Mouse (Mus musculus): Measurements from ENCODE around the gene Olfr787. TPM values are rescaled to one million over a fixed set of nuclear protein-coding genes. Genes with fewer than 3 reads are reported as not detected.

Olfr787 gene
- polyA plus RNA-seq (2016; fragmentation: Nextera tagmentation; extraction: Ambion mirVana) = not detected in 2 replicates

DNA sequence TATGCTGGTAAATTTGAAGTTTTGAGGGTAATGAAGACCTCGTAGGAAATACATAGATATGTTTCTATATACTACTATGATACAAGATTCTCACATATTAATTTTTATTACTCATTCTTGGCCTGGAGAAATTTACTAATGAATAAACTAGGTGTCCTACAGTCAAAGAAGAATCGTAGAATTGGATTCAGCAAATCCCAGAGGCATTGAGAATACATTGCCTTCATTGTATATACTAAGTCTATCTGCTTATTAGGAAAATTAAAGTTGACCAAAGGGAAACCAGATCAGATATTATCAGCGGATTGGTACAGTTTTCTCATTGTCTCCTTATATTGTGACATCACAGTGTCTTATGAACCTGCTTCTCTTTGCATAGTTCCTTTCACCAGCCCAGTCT, at the start of gene Olfr787:
Gene Olfr787 (plus strand): TSS at position 301 of the 400 bp plus-strand sequence.
- WGBS = 87% methylated on average over 3 of the region's 3 CpGs
- H3K4me3 ChIP-seq = no peak within 1 kb of the TSS

GRCm38 (mm10) chr10:129427006-129427405, 34.7 kb upstream of the Olfr787 start, which contains the start of gene Olfr786:
TSS of gene Olfr786 (plus strand) at chr10:129427306.
- Histone ChIP-seq H3K4me1 (no peaks in the 10 kb centered on the region), H3K27ac (replicated peaks) (no peak within 1 kb of the TSS), H3K27me3 (replicated peaks; ENCODE audit: low read depth, poor library complexity, severe bottlenecking) (no peaks in the 10 kb centered on the region), H3K36me3 (replicated peaks) (no peaks in the 10 kb centered on the region), H3K4me3 (no peak within 1 kb of the TSS), H3K9me3 (no peaks in the 10 kb centered on the region)
- DNase-seq (ENCODE audit: low spot score) = no peak

More for the DNA sequence above, at the start of gene Olfr787:
- no peaks in the 10 kb centered on the region for H3K4me1 ChIP-seq
- no peaks in the 10 kb centered on the region for H3K9me3 ChIP-seq
- DNase-seq (ENCODE audit: low spot score) = no peak
- no peaks in the 10 kb centered on the region for H3K27me3 ChIP-seq (replicated peaks; ENCODE audit: low read depth, poor library complexity, severe bottlenecking)
- H3K36me3 ChIP-seq (replicated peaks) = no peaks in the 10 kb centered on the region
- no peak within 1 kb of the TSS for H3K27ac ChIP-seq (replicated peaks)

DNA sequence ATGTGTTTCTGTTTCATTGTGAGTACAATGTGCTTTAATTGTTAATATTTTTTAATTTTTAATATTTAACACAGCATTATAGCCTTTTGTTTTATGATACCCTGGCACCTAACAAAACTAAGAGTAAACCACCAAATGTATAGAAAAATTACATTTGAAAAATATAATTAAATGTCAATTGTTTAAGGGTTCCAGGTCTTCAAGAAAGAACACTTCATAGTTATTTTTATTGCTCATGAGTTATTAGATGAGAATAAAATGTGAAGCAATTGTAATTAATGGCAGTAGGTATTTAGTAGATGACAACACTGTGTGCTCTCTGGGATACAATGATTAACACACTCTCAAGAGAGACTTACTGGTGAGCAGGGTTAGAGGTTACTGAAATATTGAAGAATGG, 9.0 kb downstream of the Olfr787 start, which contains the start of gene Olfr788:
Gene Olfr788 (plus strand): TSS at position 301 of the 400 bp plus-strand sequence.
- DNase-seq (ENCODE audit: low spot score) = no peak
- Histone ChIP-seq H3K4me1 (no peaks in the 10 kb centered on the region), H3K27ac (replicated peaks) (no peak within 1 kb of the TSS), H3K9me3 (no peaks in the 10 kb centered on the region), H3K27me3 (replicated peaks; ENCODE audit: low read depth, poor library complexity, severe bottlenecking) (no peaks in the 10 kb centered on the region), H3K4me3 (no peak within 1 kb of the TSS), H3K36me3 (replicated peaks) (no peaks in the 10 kb centered on the region)

DNA sequence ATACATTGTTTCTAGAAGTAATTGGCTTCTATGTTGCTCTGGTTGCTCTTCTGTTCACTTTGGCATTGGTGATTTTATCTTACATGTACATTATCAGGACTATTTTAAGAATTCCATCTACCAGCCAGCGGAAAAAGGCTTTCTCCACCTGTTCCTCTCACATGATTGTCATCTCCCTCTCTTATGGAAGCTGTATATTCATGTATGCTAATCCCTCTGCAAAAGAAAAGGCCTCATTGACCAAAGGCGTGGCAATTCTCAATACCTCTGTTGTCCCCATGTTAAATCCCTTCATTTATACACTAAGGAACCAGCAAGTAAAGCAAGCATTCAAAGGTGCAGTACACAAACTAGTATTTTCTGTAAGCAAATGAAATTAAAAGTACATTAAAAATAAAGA, 11.6 kb downstream of the Olfr787 start:
- no peak for DNase-seq (ENCODE audit: low spot score)
- Histone ChIP-seq H3K27me3 (replicated peaks; ENCODE audit: low read depth, poor library complexity, severe bottlenecking) (no peaks in the 10 kb centered on the region), H3K9me3 (no peaks in the 10 kb centered on the region), H3K36me3 (replicated peaks) (no peaks in the 10 kb centered on the region), H3K4me1 (no peaks in the 10 kb centered on the region), H3K27ac (replicated peaks) (no peak overlapping the region), H3K4me3 (no peak overlapping the region)
- 71% methylated on average over 2 of the region's 2 CpGs for WGBS

GRCm38 (mm10) chr10:129473723-129474122, 12.1 kb downstream of the Olfr787 start:
- H3K4me3 ChIP-seq = no peak overlapping the region
- H3K27ac ChIP-seq (replicated peaks) = no peak overlapping the region
- no peak for DNase-seq (ENCODE audit: low spot score)

GRCm38 (mm10) chr10:129484452-129484851, 22.8 kb downstream of the Olfr787 start, which contains the start of gene Olfr789:
TSS of gene Olfr789 (plus strand) at chr10:129484752.
- DNase-seq (ENCODE audit: low spot score) = no peak
- Histone ChIP-seq H3K9me3 (no peaks in the 10 kb centered on the region), H3K4me1 (no peaks in the 10 kb centered on the region), H3K36me3 (replicated peaks) (no peaks in the 10 kb centered on the region), H3K27me3 (replicated peaks; ENCODE audit: low read depth, poor library complexity, severe bottlenecking) (no peaks in the 10 kb centered on the region), H3K27ac (replicated peaks) (no peak within 1 kb of the TSS), H3K4me3 (no peak within 1 kb of the TSS)
- WGBS = 75% methylated on average over 2 of the region's 2 CpGs

More at GRCm38 (mm10) chr10:129473723-129474122, 12.1 kb downstream of the Olfr787 start:
- H3K9me3 ChIP-seq = no peaks in the 10 kb centered on the region
- no peaks in the 10 kb centered on the region for H3K4me1 ChIP-seq
- H3K36me3 ChIP-seq (replicated peaks) = no peaks in the 10 kb centered on the region
- H3K27me3 ChIP-seq (replicated peaks; ENCODE audit: low read depth, poor library complexity, severe bottlenecking) = no peaks in the 10 kb centered on the region

GRCm38 (mm10) chr10:129490101-129490500, 28.4 kb downstream of the Olfr787 start:
- no peak overlapping the region for H3K27ac ChIP-seq (replicated peaks)

GRCm38 (mm10) chr10:129498192-129498591, 36.5 kb downstream of the Olfr787 start, which contains the start of gene Olfr790:
TSS of gene Olfr790 (plus strand) at chr10:129498492.
- Histone ChIP-seq H3K27me3 (replicated peaks; ENCODE audit: low read depth, poor library complexity, severe bottlenecking) (no peaks in the 10 kb centered on the region), H3K36me3 (replicated peaks) (no peaks in the 10 kb centered on the region), H3K4me1 (no peaks in the 10 kb centered on the region), H3K27ac (replicated peaks) (no peak within 1 kb of the TSS), H3K9me3 (no peaks in the 10 kb centered on the region), H3K4me3 (no peak within 1 kb of the TSS)
- no peak for DNase-seq (ENCODE audit: low spot score)

More at GRCm38 (mm10) chr10:129490101-129490500, 28.4 kb downstream of the Olfr787 start:
- Histone ChIP-seq H3K27me3 (replicated peaks; ENCODE audit: low read depth, poor library complexity, severe bottlenecking) (no peaks in the 10 kb centered on the region), H3K4me1 (no peaks in the 10 kb centered on the region), H3K36me3 (replicated peaks) (no peaks in the 10 kb centered on the region), H3K4me3 (no peak overlapping the region), H3K9me3 (no peaks in the 10 kb centered on the region)
- DNase-seq (ENCODE audit: low spot score) = no peak
- WGBS = 81% methylated on average over 2 of the region's 2 CpGs

Other genes with a start within 250 kb of the Olfr787 start
- not detected in 2 replicates for gene Olfr774, start 225.7 kb upstream of the Olfr787 start, polyA plus RNA-seq (2016; fragmentation: Nextera tagmentation; extraction: Ambion mirVana)
- not detected in 2 replicates for gene Olfr775, start 213.4 kb upstream of the Olfr787 start, polyA plus RNA-seq (2016; fragmentation: Nextera tagmentation; extraction: Ambion mirVana)
- gene Olfr776, start 202.7 kb upstream of the Olfr787 start, polyA plus RNA-seq (2016; fragmentation: Nextera tagmentation; extraction: Ambion mirVana) = not detected in 2 replicates
- gene Olfr777, start 190.4 kb upstream of the Olfr787 start, polyA plus RNA-seq (2016; fragmentation: Nextera tagmentation; extraction: Ambion mirVana) = not detected in 2 replicates
- gene Olfr780, start 143.7 kb upstream of the Olfr787 start, polyA plus RNA-seq (2016; fragmentation: Nextera tagmentation; extraction: Ambion mirVana) = not detected in 2 replicates
- gene Olfr781, start 133.0 kb upstream of the Olfr787 start, polyA plus RNA-seq (2016; fragmentation: Nextera tagmentation; extraction: Ambion mirVana) = not detected in 2 replicates
- not detected in 2 replicates for gene Olfr782, start 113.0 kb upstream of the Olfr787 start, polyA plus RNA-seq (2016; fragmentation: Nextera tagmentation; extraction: Ambion mirVana)
- 0.05 and 0.06 TPM in 2 replicates for gene Olfr784, start 77.8 kb upstream of the Olfr787 start, polyA plus RNA-seq (2016; fragmentation: Nextera tagmentation; extraction: Ambion mirVana)
- not detected in 2 replicates for gene Olfr785, start 56.4 kb upstream of the Olfr787 start, polyA plus RNA-seq (2016; fragmentation: Nextera tagmentation; extraction: Ambion mirVana)
- gene Olfr786, start 34.6 kb upstream of the Olfr787 start, polyA plus RNA-seq (2016; fragmentation: Nextera tagmentation; extraction: Ambion mirVana) = not detected in 2 replicates
- not detected in 2 replicates for gene Olfr788, start 9.1 kb downstream of the Olfr787 start, polyA plus RNA-seq (2016; fragmentation: Nextera tagmentation; extraction: Ambion mirVana)
- gene Olfr789, start 22.9 kb downstream of the Olfr787 start, polyA plus RNA-seq (2016; fragmentation: Nextera tagmentation; extraction: Ambion mirVana) = not detected in 2 replicates
- not detected in 2 replicates for gene Olfr790, start 36.6 kb downstream of the Olfr787 start, polyA plus RNA-seq (2016; fragmentation: Nextera tagmentation; extraction: Ambion mirVana)
- not detected in 2 replicates for gene Olfr791, start 59.9 kb downstream of the Olfr787 start, polyA plus RNA-seq (2016; fragmentation: Nextera tagmentation; extraction: Ambion mirVana)
- gene Olfr792, start 77.3 kb downstream of the Olfr787 start, polyA plus RNA-seq (2016; fragmentation: Nextera tagmentation; extraction: Ambion mirVana) = not detected in 2 replicates
- not detected in 2 replicates for gene Olfr794, start 105.8 kb downstream of the Olfr787 start, polyA plus RNA-seq (2016; fragmentation: Nextera tagmentation; extraction: Ambion mirVana)
- gene Olfr796, start 150.7 kb downstream of the Olfr787 start, polyA plus RNA-seq (2016; fragmentation: Nextera tagmentation; extraction: Ambion mirVana) = not detected in 2 replicates
- not detected in 2 replicates for gene Olfr798, start 166.1 kb downstream of the Olfr787 start, polyA plus RNA-seq (2016; fragmentation: Nextera tagmentation; extraction: Ambion mirVana)
- gene Olfr799, start 175.6 kb downstream of the Olfr787 start, polyA plus RNA-seq (2016; fragmentation: Nextera tagmentation; extraction: Ambion mirVana) = not detected in 2 replicates
- not detected in 2 replicates for gene Olfr800, start 195.8 kb downstream of the Olfr787 start, polyA plus RNA-seq (2016; fragmentation: Nextera tagmentation; extraction: Ambion mirVana)
- gene Olfr801, start 212.0 kb downstream of the Olfr787 start, polyA plus RNA-seq (2016; fragmentation: Nextera tagmentation; extraction: Ambion mirVana) = not detected in 2 replicates
- gene Olfr802, start 226.3 kb downstream of the Olfr787 start, polyA plus RNA-seq (2016; fragmentation: Nextera tagmentation; extraction: Ambion mirVana) = 0.04 TPM in 1 of 2 replicates, not detected in the other
- not detected in 2 replicates for gene Olfr803, start 232.4 kb downstream of the Olfr787 start, polyA plus RNA-seq (2016; fragmentation: Nextera tagmentation; extraction: Ambion mirVana)
- not detected in 2 replicates for gene Olfr804, start 241.3 kb downstream of the Olfr787 start, polyA plus RNA-seq (2016; fragmentation: Nextera tagmentation; extraction: Ambion mirVana)